Mouse (Mus musculus) liver, embryonic 16.5 days (tissue): ENCODE results near the gene Abcb1b. TPM values are rescaled to one million over a fixed set of nuclear protein-coding genes. Genes with fewer than 3 reads are reported as not detected.
"Not testable (repeated sequence)": the region's sequence is repeated elsewhere in the genome, so short reads cannot be mapped to it uniquely, and the experiment has no call there.

Experiments
- ATAC-seq: fragments of 200-750 bp; cut with Nextera tagmentation; 2 replicates; pipeline ENCODE4 v1.8.0; 2017; ENCODE audit warnings: low read depth, mild to moderate bottlenecking, moderate number of reproducible peaks, moderate library complexity
- H3K27ac ChIP-seq: fragments of 300-500 bp; sonication (generic); 2 replicates; pipeline ENCODE4 v1.5.1; 2014; ENCODE audit warnings: mild to moderate bottlenecking, low read length
- H3K27me3 ChIP-seq: fragments of 300-500 bp; sonication (generic); 2 replicates; pipeline ENCODE4 v1.6.1; 2014; ENCODE audit warnings: low read depth, low read length, mixed read lengths; ENCODE audit not compliant: control insufficient read depth, insufficient read depth
- H3K36me3 ChIP-seq: fragments of 300-500 bp; sonication (generic); 2 replicates; pipeline ENCODE4 v1.6.1; 2014; ENCODE audit warnings: mild to moderate bottlenecking; ENCODE audit not compliant: control insufficient read depth, insufficient read depth
- H3K4me1 ChIP-seq: fragments of 300-500 bp; sonication (generic); 2 replicates; pipeline ENCODE4 v1.6.1; 2014; ENCODE audit warnings: low read depth, low read length, mixed read lengths; ENCODE audit not compliant: control insufficient read depth
- H3K4me2 ChIP-seq: fragments of 300-500 bp; sonication (generic); 2 replicates; pipeline ENCODE4 v1.6.1; 2014; ENCODE audit warnings: low read depth, low read length, mixed read lengths
- H3K4me3 ChIP-seq: fragments of 300-500 bp; sonication (generic); 2 replicates; pipeline ENCODE4 v1.5.1; 2014; ENCODE audit warnings: low read depth, mild to moderate bottlenecking, low read length
- H3K9ac ChIP-seq: fragments of 300-500 bp; sonication (generic); 2 replicates; pipeline ENCODE4 v1.6.1; 2014; ENCODE audit warnings: low read depth, low read length
- H3K9me3 ChIP-seq: fragments of 300-500 bp; sonication (generic); replicated peaks from 2 replicates; pipeline ENCODE4 v1.6.1; 2016; ENCODE audit warnings: low read length; ENCODE audit not compliant: control insufficient read depth
- WGBS: fragments of 180-500 bp; shearing (Covaris S2); extraction: QIAGEN DNeasy Blood & Tissue Kit; methylation state at CpG from one replicate; pipeline ENCODE4 v1.1.7; 2014; ENCODE audit not compliant: insufficient replicate concordance; 5-methylcytosine and 5-hydroxymethylcytosine counted together
- polyA plus RNA-seq: library from polyadenylated mRNA; unstranded; fragments of >200 nt; fragmentation: Nextera tagmentation; extraction: Ambion mirVana; gene quantifications from 2 replicates; pipeline ENCODE4 v1.2.1, GENCODE M21; 2015

Gene Abcb1b
- polyA plus RNA-seq, 1 experiment from 2014 or later = 0.53 TPM

DNA sequence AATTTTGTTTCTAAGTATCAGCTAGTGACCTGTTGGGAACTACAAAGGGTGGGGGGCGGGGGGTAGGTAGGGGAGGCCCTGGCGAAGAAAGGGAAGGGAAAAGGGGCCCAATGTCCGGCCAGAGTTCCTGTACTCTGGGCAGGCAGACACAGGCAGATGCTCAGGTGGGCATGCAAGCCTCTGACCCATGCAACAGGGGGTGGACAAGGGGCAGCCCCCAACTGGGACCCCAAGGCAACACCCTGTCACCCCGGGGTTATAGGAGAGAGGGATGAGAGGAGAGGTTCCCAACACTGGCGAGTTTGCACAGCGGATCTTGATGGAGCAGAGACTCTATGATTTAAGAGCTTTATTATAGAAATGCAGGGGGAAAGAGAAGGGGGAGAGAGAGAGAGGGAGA is 59.3 kb downstream of the Abcb1b start:
- H3K4me2 ChIP-seq = no peak overlapping the region
- ATAC-seq = no peak
- no peaks in the 10 kb centered on the region for H3K4me1 ChIP-seq
- H3K9me3 ChIP-seq = no peaks in the 10 kb centered on the region
- no peaks in the 10 kb centered on the region for H3K36me3 ChIP-seq
- no peak overlapping the region for H3K4me3 ChIP-seq
- 57% methylated on average over 6 of the region's 6 CpGs for WGBS
- no peak overlapping the region for H3K9ac ChIP-seq
- H3K27ac ChIP-seq = no peak overlapping the region
- H3K27me3 ChIP-seq = no peaks in the 10 kb centered on the region

DNA sequence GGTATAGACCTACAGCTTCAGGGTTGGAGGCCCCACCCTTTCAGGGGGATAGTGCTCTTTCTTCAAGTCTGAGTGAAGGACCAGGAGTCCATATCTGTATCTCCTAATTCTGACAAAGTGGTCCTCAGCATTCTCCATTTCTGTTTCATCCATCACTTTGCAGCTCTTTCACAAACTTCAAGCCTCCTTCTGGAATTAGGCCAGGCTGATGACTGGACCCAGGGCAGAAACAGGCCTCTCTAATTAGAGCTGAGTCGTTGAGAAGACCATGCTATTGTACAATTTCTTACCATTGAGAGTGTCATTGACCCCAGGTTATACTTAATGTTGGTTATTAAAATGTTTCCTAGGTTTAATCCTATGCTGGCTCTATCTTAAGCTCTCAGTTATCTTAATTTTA is 63.9 kb downstream of the Abcb1b start:
- WGBS = 50% methylated on average over 1 of the region's 1 CpGs
- H3K9ac ChIP-seq = no peak overlapping the region
- no peaks in the 10 kb centered on the region for H3K9me3 ChIP-seq
- no peaks in the 10 kb centered on the region for H3K27me3 ChIP-seq
- H3K4me1 ChIP-seq = no peaks in the 10 kb centered on the region
- H3K36me3 ChIP-seq = no peaks in the 10 kb centered on the region
- no peak for ATAC-seq
- H3K4me3 ChIP-seq = no peak overlapping the region
- H3K27ac ChIP-seq = no peak overlapping the region
- H3K4me2 ChIP-seq = no peak overlapping the region

- Histone ChIP-seq H3K27me3 (no peaks in the 10 kb centered on the region), H3K4me2 (no peak overlapping the region), H3K4me3 (no peak overlapping the region), H3K9ac (no peak overlapping the region), H3K9me3 (no peaks in the 10 kb centered on the region), H3K27ac (no peak overlapping the region), H3K36me3 (no peaks in the 10 kb centered on the region), H3K4me1 (no peaks in the 10 kb centered on the region)
- ATAC-seq = no peak
- WGBS = 50% methylated on average over 14 of the region's 14 CpGs
These were observed 65.8 kb downstream of the Abcb1b start for GRCm38 (mm10) chr5:8863580-8864337.

GRCm38 (mm10) chr5:8865630-8866029 is 67.7 kb downstream of the Abcb1b start:
- not testable (repeated sequence) for H3K27me3 ChIP-seq, H3K36me3 ChIP-seq, ATAC-seq, H3K9me3 ChIP-seq, H3K4me3 ChIP-seq, H3K4me1 ChIP-seq, H3K9ac ChIP-seq, H3K4me2 ChIP-seq, H3K27ac ChIP-seq
- 86% methylated on average over 11 of the region's 11 CpGs for WGBS

DNA sequence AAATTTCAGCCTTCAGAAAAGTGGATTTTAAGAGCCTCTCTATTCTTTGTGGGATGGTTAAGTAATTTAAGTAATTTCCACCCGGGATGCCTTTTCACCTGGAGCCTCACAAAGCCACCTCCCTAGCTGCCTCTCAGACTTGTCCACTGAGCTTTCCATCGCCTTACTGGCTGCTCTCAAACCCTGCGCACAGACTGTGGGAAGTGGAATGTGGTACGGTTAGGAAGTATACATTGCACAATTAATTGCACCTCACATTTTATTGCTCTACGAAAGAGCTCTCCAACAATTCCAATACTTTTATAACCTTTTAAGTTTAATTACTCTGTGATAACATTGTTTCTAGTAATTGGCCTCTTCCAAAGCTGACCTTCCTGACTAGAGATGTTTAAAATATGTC is 68.4 kb downstream of the Abcb1b start:
- Histone ChIP-seq H3K4me3 (no peak overlapping the region), H3K9me3 (no peaks in the 10 kb centered on the region), H3K4me1 (no peaks in the 10 kb centered on the region), H3K27ac (no peak overlapping the region), H3K9ac (no peak overlapping the region), H3K27me3 (no peaks in the 10 kb centered on the region), H3K4me2 (no peak overlapping the region), H3K36me3 (no peaks in the 10 kb centered on the region)
- WGBS = 71% methylated on average over 5 of the region's 5 CpGs
- ATAC-seq = no peak

DNA sequence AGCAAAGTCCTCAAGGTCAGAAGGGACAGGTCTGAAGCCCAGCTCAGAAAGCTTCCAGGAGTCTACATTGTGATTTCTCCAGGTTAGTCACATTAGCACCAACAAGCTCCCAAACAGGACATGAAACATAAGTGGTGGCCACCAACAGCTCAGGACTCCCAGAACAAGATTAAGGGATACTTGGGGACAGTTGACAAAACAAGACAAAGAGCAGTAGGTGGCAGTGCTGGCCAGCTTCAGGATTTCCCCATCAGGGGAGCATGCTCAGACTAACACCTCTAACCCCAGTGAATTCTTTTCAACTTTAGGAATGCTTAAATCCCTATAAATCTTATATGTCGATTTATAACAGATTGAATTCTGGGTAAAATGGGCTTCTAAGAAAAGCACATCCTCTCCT is 70.1 kb downstream of the Abcb1b start:
- no peak overlapping the region for H3K9ac ChIP-seq
- ATAC-seq = peak; percentile 65; the same call in 1 of the 2 replicates
- H3K4me2 ChIP-seq = no peak overlapping the region
- H3K36me3 ChIP-seq = no peaks in the 10 kb centered on the region
- H3K9me3 ChIP-seq = no peaks in the 10 kb centered on the region
- WGBS = 5% methylated on average over 1 of the region's 1 CpGs
- H3K27ac ChIP-seq = no peak overlapping the region
- no peaks in the 10 kb centered on the region for H3K27me3 ChIP-seq
- no peaks in the 10 kb centered on the region for H3K4me1 ChIP-seq
- no peak overlapping the region for H3K4me3 ChIP-seq

DNA sequence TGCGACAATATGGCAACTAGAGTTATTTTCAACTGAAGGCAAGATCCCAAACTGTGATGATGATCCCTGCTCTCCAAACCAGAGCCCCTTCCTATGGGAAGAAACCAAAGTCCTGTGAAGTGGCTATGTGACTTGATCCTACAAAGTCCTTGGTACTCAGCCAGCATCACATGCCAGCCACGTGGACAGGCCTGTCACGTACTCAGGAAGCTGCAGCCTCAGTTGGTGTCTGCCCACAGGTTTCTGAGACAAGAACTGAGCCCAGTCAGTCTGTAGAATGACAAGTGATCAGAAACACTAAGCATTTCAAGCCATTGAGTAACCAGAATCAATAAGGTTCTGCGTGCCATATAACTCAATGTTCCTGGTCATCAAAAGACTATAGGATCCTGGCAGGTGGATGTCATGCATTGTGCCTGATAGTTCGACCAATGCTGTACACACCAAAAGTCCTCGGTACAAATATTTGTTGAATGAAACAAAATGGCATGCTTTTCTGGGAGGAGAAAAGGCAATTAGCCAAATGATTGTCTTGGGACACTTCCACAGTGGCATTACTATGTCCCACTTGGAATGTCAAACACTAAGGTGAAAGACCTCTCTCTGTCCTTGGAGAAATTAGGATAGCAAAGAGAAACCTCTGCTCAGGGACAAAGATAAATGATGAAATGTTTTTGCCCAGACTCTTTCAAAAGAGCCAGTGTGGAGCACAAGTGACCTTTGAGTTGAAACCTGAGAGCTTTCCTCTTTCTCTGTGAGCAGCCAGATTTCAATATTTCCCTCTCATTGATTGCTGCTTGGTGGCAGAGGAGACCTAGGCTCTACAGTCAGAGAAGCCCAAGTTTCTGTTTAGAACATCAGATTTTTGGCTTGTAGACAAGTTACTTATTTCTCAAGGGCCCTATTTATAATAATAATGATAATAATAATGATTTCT is 75.3 kb downstream of the Abcb1b start:
- H3K4me3 ChIP-seq = no peak overlapping the region
- peak overlapping the region; percentile 66 for H3K27ac ChIP-seq
- no peaks in the 10 kb centered on the region for H3K9me3 ChIP-seq
- no peaks in the 10 kb centered on the region for H3K36me3 ChIP-seq
- H3K27me3 ChIP-seq = no peaks in the 10 kb centered on the region
- peak; percentile 66 for ATAC-seq
- no peak overlapping the region for H3K9ac ChIP-seq
- WGBS = 64% methylated on average over 6 of the region's 6 CpGs
- no peaks in the 10 kb centered on the region for H3K4me1 ChIP-seq
- no peak overlapping the region for H3K4me2 ChIP-seq

DNA sequence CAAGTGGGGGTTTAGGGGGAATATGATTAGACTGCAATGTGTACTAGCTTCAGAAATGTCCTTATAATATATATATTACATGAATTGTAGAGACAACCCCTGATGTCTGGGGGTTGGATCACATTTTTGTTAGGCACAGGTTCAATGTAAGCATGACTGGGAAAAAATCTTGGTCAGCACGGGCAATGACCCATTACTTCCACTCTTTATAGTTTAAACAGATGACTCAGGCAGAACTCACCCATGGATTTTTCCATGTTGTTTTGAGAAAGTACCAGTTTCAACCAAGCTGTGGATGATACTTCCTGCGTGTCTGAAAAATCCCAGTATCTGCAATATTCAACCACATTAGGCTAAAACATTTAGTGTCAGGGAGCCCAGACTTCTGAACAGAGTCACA is 79.1 kb downstream of the Abcb1b start:
- H3K4me1 ChIP-seq = no peaks in the 10 kb centered on the region
- H3K27ac ChIP-seq = no peak overlapping the region
- 62% methylated on average over 2 of the region's 2 CpGs for WGBS

GRCm38 (mm10) chr5:8877800-8878199 is 79.9 kb downstream of the Abcb1b start:
- Histone ChIP-seq H3K9ac (no peak overlapping the region), H3K27ac (no peak overlapping the region), H3K4me3 (no peak overlapping the region), H3K9me3 (no peaks in the 10 kb centered on the region), H3K27me3 (no peaks in the 10 kb centered on the region), H3K4me2 (no peak overlapping the region), H3K36me3 (no peaks in the 10 kb centered on the region), H3K4me1 (no peaks in the 10 kb centered on the region)
- WGBS = 33% methylated on average over 5 of the region's 5 CpGs
- ATAC-seq = no peak

More for the DNA sequence above, 79.1 kb downstream of the Abcb1b start:
- Histone ChIP-seq H3K4me3 (no peak overlapping the region), H3K9ac (no peak overlapping the region), H3K27me3 (no peaks in the 10 kb centered on the region), H3K36me3 (no peaks in the 10 kb centered on the region), H3K4me2 (no peak overlapping the region), H3K9me3 (no peaks in the 10 kb centered on the region)
- no peak for ATAC-seq
